20 mouse cellular contexts compared by ENCODE assay signal in genomic region chr11:31089973-31090372, GRCm38 (mm10).
"Had no signal": no experiment of that assay in that cellular context is flagged by ENCODE, and none has a peak within 500 bp of the region (broad histone marks: within the 10 kb centered on the region; RNA-seq: fewer than 3 reads in every experiment).

No protein-coding gene starts in this region.

- H3K9me3 ChIP-seq: liver, embryonic 12.5 days; midbrain, embryonic 10.5 days; midbrain, embryonic 13.5 days; neural tube, embryonic 13.5 days; neural tube, embryonic 15.5 days; stomach, embryonic 15.5 days had no signal

- H3K9ac ChIP-seq: liver, embryonic 12.5 days; liver, embryonic 14.5 days; lung, embryonic 14.5 days; midbrain, embryonic 13.5 days; neural tube, embryonic 13.5 days; neural tube, embryonic 15.5 days; stomach, embryonic 15.5 days had no signal

- H3K4me3 ChIP-seq: liver, embryonic 12.5 days; midbrain, embryonic 10.5 days; midbrain, embryonic 13.5 days; myocyte; neural tube, embryonic 13.5 days; neural tube, embryonic 15.5 days; stomach, embryonic 15.5 days had no signal

- H3K4me1 ChIP-seq: liver, embryonic 12.5 days; midbrain, embryonic 10.5 days; midbrain, embryonic 13.5 days; neural tube, embryonic 13.5 days; neural tube, embryonic 15.5 days; stomach, embryonic 15.5 days had no signal

- DNase-seq: lung, adult 18-20 months; lung, embryonic 14.5 days; lung, postnatal 10 days; lung, postnatal 4 days; retina, postnatal 1 day; right cerebral cortex, adult 18-20 months; right cerebral cortex, postnatal 25 days; right cerebral cortex, postnatal 4 days; spleen, adult 18-20 months; thymus, adult 18-20 months; thymus, postnatal 14 days; thymus, postnatal 36 days had no signal

- H3K27me3 ChIP-seq: liver, embryonic 12.5 days; midbrain, embryonic 13.5 days; neural tube, embryonic 13.5 days; neural tube, embryonic 15.5 days; stomach, embryonic 15.5 days had no signal

- ATAC-seq: liver, embryonic 12.5 days had no signal

- H3K4me2 ChIP-seq: liver, embryonic 12.5 days; lung, embryonic 14.5 days; midbrain, embryonic 13.5 days; neural tube, embryonic 13.5 days; neural tube, embryonic 15.5 days; stomach, embryonic 15.5 days had no signal

- H3K27ac ChIP-seq: liver, embryonic 12.5 days; liver, embryonic 14.5 days; midbrain, embryonic 10.5 days; midbrain, embryonic 13.5 days; neural tube, embryonic 13.5 days; neural tube, embryonic 15.5 days; stomach, embryonic 15.5 days had no signal

- H3K36me3 ChIP-seq: neural tube, embryonic 15.5 days; stomach, embryonic 15.5 days had no signal
